Mouse (Mus musculus) kidney, adult 11 months (tissue): Measurements from ENCODE around the gene Slc2a4.

Experiments used
- DNase-seq: peaks from one replicate; pipeline ENCODE4 v3.0.0; 2022

Slc2a4 gene

GRCm38 (mm10) chr11:69948066-69948762 lies at the start of gene Slc2a4:
TSS of gene Slc2a4 (minus strand) at chr11:69948188.
- DNase-seq, result peak; percentile 91

GRCm38 (mm10) chr11:69997070-69997509 lies 49.1 kb upstream of the Slc2a4 start:
- DNase-seq, result peak; percentile 90

- DNase-seq, result peak; percentile 49
Observed at GRCm38 (mm10) chr11:69996161-69997061, 48.4 kb upstream of the Slc2a4 start.

GRCm38 (mm10) chr11:69995391-69995960 lies 47.5 kb upstream of the Slc2a4 start, which contains the start of gene Phf23:
TSS of gene Phf23 (plus strand) at chr11:69995777.
- peak; percentile 99 for DNase-seq

GRCm38 (mm10) chr11:69994401-69995090 lies 46.6 kb upstream of the Slc2a4 start:
- DNase-seq, result peak; percentile 24

GRCm38 (mm10) chr11:69992932-69993331 lies 44.9 kb upstream of the Slc2a4 start:
- no peak for DNase-seq

- DNase-seq, result peak; percentile 62
Observed at GRCm38 (mm10) chr11:69992396-69992795, 44.4 kb upstream of the Slc2a4 start.

- no peak for DNase-seq
Observed at GRCm38 (mm10) chr11:69991711-69992110, 43.7 kb upstream of the Slc2a4 start.

- DNase-seq, result peak; percentile 96
Observed at GRCm38 (mm10) chr11:69990850-69991691, 43.1 kb upstream of the Slc2a4 start, which contains the start of gene Gabarap. TSS of gene Gabarap (plus strand) at chr11:69991143.

- no peak for DNase-seq
Observed at GRCm38 (mm10) chr11:69989949-69990348, 42.0 kb upstream of the Slc2a4 start.

- no peak for DNase-seq
Observed at GRCm38 (mm10) chr11:69984431-69984830, 36.4 kb upstream of the Slc2a4 start.

- no peak for DNase-seq
Observed at GRCm38 (mm10) chr11:69983377-69983776, 35.4 kb upstream of the Slc2a4 start.

GRCm38 (mm10) chr11:69982877-69983276 lies 34.9 kb upstream of the Slc2a4 start:
- DNase-seq, result no peak

GRCm38 (mm10) chr11:69982225-69982624 lies 34.2 kb upstream of the Slc2a4 start, which contains the start of gene Elp5:
TSS of gene Elp5 (minus strand) at chr11:69982517.
- no peak for DNase-seq

- DNase-seq, result no peak
Observed at GRCm38 (mm10) chr11:69981141-69981762, 33.3 kb upstream of the Slc2a4 start, which contains the start of gene Ctdnep1. TSS of gene Ctdnep1 (plus strand) at chr11:69981156.

GRCm38 (mm10) chr11:69980196-69981140 lies 32.5 kb upstream of the Slc2a4 start:
- DNase-seq, result peak; percentile 98

- DNase-seq, result no peak
Observed at GRCm38 (mm10) chr11:69979827-69980195, 31.8 kb upstream of the Slc2a4 start.

GRCm38 (mm10) chr11:69976271-69976670 lies 28.3 kb upstream of the Slc2a4 start:
- no peak for DNase-seq

GRCm38 (mm10) chr11:69974907-69975306 lies 26.9 kb upstream of the Slc2a4 start:
- no peak for DNase-seq

- DNase-seq, result no peak
Observed at GRCm38 (mm10) chr11:69970775-69971174, 22.8 kb upstream of the Slc2a4 start.
